Mouse (Mus musculus) hindbrain, embryonic 11.5 days (tissue): ENCODE measurements around the gene Cntnap1. TPM values are rescaled to one million over a fixed set of nuclear protein-coding genes. Genes with fewer than 3 reads are reported as not detected.

Experiments
- ATAC-seq: fragments of 200-750 bp; cut with Nextera tagmentation; 2 replicates; pipeline ENCODE4 v1.8.0; 2017; ENCODE audit warnings: mild to moderate bottlenecking, moderate TSS enrichment, moderate library complexity; ENCODE audit not compliant: low FRiP score
- DNase-seq: peaks from one replicate; pipeline ENCODE4 v3.0.0-alpha.2; 2015; ENCODE audit warnings: low spot score
- H3K27ac ChIP-seq: fragments of 300-500 bp; sonication (generic); 2 replicates; pipeline ENCODE4 v1.5.1; 2014; ENCODE audit warnings: mild to moderate bottlenecking, low read depth, low read length
- H3K27me3 ChIP-seq: fragments of 300-500 bp; sonication (generic); 2 replicates; pipeline ENCODE4 v1.6.1; 2014; ENCODE audit warnings: mild to moderate bottlenecking, low read length, moderate library complexity, mixed read lengths; ENCODE audit not compliant: control insufficient read depth, insufficient read depth
- H3K36me3 ChIP-seq: fragments of 300-500 bp; sonication (generic); 2 replicates; pipeline ENCODE4 v1.6.1; 2014; ENCODE audit warnings: mild to moderate bottlenecking, low read length, moderate library complexity, mixed read lengths; ENCODE audit not compliant: control insufficient read depth, insufficient read depth
- H3K4me1 ChIP-seq: fragments of 300-500 bp; sonication (generic); replicated peaks from 2 replicates; pipeline ENCODE4 v1.6.1; 2014; ENCODE audit warnings: low read length, mixed read lengths; ENCODE audit not compliant: control insufficient read depth, insufficient read depth
- H3K4me2 ChIP-seq: fragments of 300-500 bp; sonication (generic); replicated peaks from 2 replicates; pipeline ENCODE4 v1.6.1; 2014; ENCODE audit warnings: mild to moderate bottlenecking, low read depth, low read length
- H3K4me3 ChIP-seq: fragments of 300-500 bp; sonication (generic); 2 replicates; pipeline ENCODE4 v1.5.1; 2014; ENCODE audit warnings: low read depth, low read length
- H3K9ac ChIP-seq: fragments of 300-500 bp; sonication (generic); 2 replicates; pipeline ENCODE4 v1.6.1; 2014; ENCODE audit warnings: low read depth, low read length
- H3K9me3 ChIP-seq: fragments of 300-500 bp; sonication (generic); 2 replicates; pipeline ENCODE4 v1.6.1; 2016; ENCODE audit warnings: low read length; ENCODE audit not compliant: control insufficient read depth
- WGBS: fragments of 180-500 bp; shearing (Covaris S2); extraction: QIAGEN DNeasy Blood & Tissue Kit; methylation state at CpG from one replicate; pipeline ENCODE4 v1.1.7; 2014; 5-methylcytosine and 5-hydroxymethylcytosine counted together
- polyA plus RNA-seq: library from polyadenylated mRNA; unstranded; fragments of >200 nt; fragmentation: Nextera tagmentation; extraction: Ambion mirVana; gene quantifications from 2 replicates; pipeline ENCODE4 v1.2.1, GENCODE M21; 2014

The Cntnap1 gene
- polyA plus RNA-seq, 1 experiment from 2014 or later, result 0.29 TPM

DNA sequence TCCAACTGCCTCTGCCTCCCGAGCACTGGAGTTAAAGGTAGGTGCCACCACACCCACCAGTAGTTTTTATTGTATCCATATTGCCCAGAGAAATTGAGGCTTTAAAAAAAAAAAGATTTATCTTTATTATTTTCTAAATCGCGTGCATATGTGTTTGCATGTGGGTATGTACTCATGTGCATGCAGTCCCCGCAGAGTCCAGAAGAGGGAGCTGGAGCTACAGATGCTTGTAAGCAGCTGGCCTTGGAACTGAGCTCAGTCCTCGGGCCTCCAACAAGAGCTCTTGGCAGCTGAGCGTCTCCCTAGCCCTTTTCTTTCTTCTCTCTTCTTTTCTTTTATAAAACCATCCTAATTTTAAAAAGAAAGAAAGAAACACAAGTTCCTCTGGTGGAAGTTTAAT lies 38.6 kb upstream of the Cntnap1 start:
- H3K4me2 ChIP-seq, result no peak overlapping the region
- ATAC-seq, result no peak
- no peak overlapping the region for H3K4me3 ChIP-seq
- H3K27me3 ChIP-seq, result no peaks in the 10 kb centered on the region
- DNase-seq, result peak; percentile 48
- H3K36me3 ChIP-seq, result peaks cover under 1% of the 10 kb centered on the region; the same call in 1 of the 2 replicates
- 90% methylated on average over 6 of the region's 6 CpGs for WGBS
- H3K9ac ChIP-seq, result no peak overlapping the region
- H3K9me3 ChIP-seq, result no peaks in the 10 kb centered on the region
- no peak overlapping the region for H3K27ac ChIP-seq
- no peaks in the 10 kb centered on the region for H3K4me1 ChIP-seq

DNA sequence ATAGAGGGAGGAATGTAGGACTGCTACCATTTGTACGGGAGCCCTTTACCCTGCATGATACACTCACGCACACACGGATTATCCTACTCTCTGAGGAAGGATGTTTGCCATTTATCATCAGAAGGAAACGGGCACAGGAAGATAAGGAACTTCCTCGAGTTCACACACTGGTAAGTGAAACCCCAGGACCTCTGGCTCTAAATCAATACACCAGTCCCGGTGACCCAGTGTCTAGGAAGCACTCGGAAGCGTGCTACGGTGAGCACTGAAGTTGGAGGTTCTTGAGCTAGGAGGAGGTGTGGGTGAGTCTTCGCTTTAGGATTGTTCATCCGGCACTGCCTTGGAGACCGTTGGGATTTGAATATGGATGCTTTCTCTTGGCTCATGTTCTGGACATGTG lies 37.3 kb upstream of the Cntnap1 start:
- WGBS, result 81% methylated on average over 12 of the region's 12 CpGs
- Histone ChIP-seq H3K27ac (no peak overlapping the region), H3K4me2 (no peak overlapping the region), H3K27me3 (no peaks in the 10 kb centered on the region), H3K36me3 (no peaks in the 10 kb centered on the region), H3K4me3 (no peak overlapping the region), H3K9ac (no peak overlapping the region), H3K4me1 (no peaks in the 10 kb centered on the region), H3K9me3 (no peaks in the 10 kb centered on the region)
- ATAC-seq, result no peak
- DNase-seq, result no peak

DNA sequence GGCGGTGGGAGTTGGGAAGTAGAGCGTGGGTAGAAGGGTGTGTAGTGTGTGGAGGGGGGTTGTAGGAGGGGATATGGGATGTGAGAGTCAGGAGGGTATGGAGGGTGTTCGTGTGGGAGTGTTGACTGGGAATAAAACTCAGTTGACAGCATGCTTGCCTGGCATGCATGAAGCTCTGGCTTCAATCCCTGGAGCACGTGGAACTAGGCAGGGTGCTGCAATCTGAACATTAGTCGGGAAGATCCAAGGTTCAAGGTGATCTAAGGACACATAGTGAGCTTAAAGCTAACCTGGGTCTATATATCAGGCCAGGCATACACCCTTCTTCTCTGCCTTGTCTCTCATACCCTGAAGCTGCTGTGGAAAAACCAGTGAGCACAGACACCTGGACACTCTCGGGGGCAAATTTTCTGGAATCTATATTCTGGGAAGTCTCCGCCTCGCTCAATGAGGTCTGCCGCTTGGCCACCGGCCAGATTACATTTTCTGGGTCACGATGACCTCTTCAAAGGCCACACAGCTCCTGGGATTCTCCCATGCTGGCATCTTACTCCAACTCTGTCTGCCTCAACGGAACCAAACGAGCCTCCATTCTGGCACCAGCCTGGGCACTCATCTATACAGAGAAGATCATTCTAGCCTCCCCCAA lies 36.0 kb upstream of the Cntnap1 start:
- DNase-seq (no peak), ATAC-seq (no peak)
- H3K4me1 ChIP-seq, result no peaks in the 10 kb centered on the region
- no peaks in the 10 kb centered on the region for H3K36me3 ChIP-seq
- H3K4me3 ChIP-seq, result no peak overlapping the region
- 83% methylated on average over 13 of the region's 13 CpGs for WGBS
- no peak overlapping the region for H3K27ac ChIP-seq
- no peak overlapping the region for H3K9ac ChIP-seq
- no peak overlapping the region for H3K4me2 ChIP-seq
- H3K9me3 ChIP-seq, result no peaks in the 10 kb centered on the region
- no peaks in the 10 kb centered on the region for H3K27me3 ChIP-seq

DNA sequence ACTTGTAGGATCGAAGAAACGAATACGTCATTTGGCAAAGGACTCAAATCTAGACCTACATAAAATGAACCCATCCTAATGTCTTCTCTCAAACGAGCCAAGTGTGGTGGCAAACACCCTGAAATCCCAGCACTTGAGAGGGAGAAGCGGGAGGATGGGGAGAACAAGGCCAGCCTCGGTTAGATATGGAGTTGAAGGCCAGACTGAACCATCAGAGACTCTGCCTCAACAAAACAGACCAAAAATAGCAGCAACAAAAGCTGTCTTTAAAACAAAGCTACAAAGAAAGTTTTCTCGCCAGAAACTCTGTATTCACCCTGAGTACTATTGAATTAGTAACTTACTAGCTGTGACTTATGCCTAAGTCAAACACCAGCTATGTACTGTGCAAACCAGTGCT lies 33.3 kb upstream of the Cntnap1 start:
- DNase-seq (no peak), ATAC-seq (no peak)
- H3K4me1 ChIP-seq, result no peaks in the 10 kb centered on the region
- no peaks in the 10 kb centered on the region for H3K9me3 ChIP-seq
- H3K27me3 ChIP-seq, result no peaks in the 10 kb centered on the region
- H3K4me3 ChIP-seq, result no peak overlapping the region
- 81% methylated on average over 7 of the region's 7 CpGs for WGBS
- no peak overlapping the region for H3K9ac ChIP-seq
- no peak overlapping the region for H3K4me2 ChIP-seq
- H3K36me3 ChIP-seq, result no peaks in the 10 kb centered on the region
- no peak overlapping the region for H3K27ac ChIP-seq

DNA sequence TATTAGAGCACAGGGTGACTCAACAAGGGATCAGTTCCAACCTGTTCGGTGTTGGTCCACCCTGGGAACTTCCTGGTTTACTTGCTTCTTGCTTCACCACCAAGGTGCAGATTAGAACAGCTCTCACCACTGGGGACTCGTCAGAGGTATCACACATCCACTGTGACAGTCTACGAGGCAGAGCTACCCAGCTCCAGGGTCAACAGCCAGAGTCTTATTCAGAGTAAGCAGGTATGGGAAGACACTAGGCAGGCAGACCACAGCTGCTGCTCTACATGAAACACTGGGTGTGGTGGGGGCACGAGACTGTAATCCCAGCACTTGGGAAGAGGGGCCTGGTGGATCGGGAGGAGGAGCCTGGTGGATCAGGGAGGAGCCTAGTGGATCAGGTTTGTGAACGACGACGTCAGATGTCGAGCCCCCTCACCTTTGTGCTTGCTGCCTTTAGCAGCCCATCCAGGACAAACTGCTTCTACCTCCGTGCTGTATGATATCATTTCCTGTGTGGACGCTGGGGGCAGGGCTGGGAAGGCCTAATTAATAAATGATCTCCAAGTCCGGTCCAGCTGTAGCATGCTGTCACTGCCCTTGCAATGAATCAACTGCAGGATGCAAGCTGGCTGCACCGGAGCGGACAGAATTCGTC lies 31.7 kb upstream of the Cntnap1 start:
- H3K27ac ChIP-seq, result peak overlapping the region; percentile 62
- no peaks in the 10 kb centered on the region for H3K9me3 ChIP-seq
- peak; percentile 69 for DNase-seq
- ATAC-seq, result peak; percentile 53
- peak overlapping the region; percentile 28; the same call in 1 of the 2 replicates for H3K9ac ChIP-seq
- H3K27me3 ChIP-seq, result no peaks in the 10 kb centered on the region
- H3K4me2 ChIP-seq, result peak overlapping the region; percentile 21; the same call in 1 of the 2 replicates
- H3K4me3 ChIP-seq, result peak overlapping the region; percentile 16; the same call in 1 of the 2 replicates
- H3K36me3 ChIP-seq, result no peaks in the 10 kb centered on the region
- H3K4me1 ChIP-seq, result 0 out of 2 replicates have a peak, but pooled peaks cover 3% of the 10 kb centered on the region
- WGBS, result 24% methylated on average over 15 of the region's 15 CpGs

DNA sequence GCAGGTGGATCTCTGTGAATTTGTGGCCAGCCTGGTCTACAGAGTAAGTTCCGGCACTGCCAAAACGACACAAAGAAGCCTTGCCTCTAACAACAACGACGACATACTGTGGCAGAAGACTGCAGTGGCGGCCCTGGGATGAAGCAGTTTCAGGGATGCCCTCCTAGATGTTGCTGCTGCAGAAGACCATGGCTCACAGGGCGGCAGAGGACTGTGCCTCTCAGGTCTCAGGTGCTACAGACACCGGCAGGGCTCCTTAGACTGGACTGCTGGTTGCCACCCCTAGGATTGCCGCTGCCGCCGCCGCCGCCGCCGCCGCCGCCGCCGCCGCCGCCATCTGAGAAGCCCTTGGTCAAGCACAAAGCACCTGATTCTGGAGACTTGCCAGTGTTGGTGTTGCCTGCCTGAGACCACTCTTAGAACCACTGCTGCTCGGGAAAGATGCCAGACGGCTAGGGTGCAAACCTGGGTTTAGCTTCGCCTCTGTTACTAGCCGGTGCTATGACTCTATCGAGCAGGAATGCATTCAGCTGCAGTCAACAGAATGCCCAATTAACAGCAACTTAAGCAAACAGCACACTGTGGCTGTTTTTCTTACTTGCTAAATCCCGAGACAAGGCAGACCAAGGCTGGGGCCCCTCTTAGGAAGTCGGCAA lies 30.0 kb upstream of the Cntnap1 start:
- H3K9ac ChIP-seq, result peak overlapping the region; percentile 3; the same call in 1 of the 2 replicates
- 50% methylated on average over 27 of the region's 27 CpGs for WGBS

DNA sequence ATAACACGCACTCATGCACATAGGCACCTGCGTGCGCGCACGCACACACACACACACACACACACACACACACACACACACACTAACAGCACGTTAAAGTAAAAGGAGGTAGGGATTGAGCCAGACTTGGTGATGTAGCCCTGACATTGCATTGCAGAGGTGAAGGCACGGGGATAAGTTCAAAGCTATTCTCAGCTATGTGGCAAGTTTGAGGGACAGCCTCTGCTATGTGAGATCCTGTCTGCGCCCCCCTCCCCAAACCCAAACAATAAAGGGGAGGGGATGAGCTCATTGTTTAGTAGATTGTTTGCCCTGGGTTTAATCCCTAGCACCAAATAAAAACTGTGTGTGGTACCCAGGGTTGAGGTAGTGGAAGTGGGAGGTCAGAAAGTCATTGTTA lies 29.2 kb upstream of the Cntnap1 start:
- Histone ChIP-seq H3K4me2 (no peak overlapping the region), H3K9ac (no peak overlapping the region), H3K36me3 (no peaks in the 10 kb centered on the region), H3K27me3 (no peaks in the 10 kb centered on the region), H3K4me1 (0 out of 2 replicates have a peak, but pooled peaks cover 3% of the 10 kb centered on the region), H3K4me3 (no peak overlapping the region), H3K9me3 (no peaks in the 10 kb centered on the region), H3K27ac (no peak overlapping the region)
- 84% methylated on average over 8 of the region's 8 CpGs for WGBS
- no peak for DNase-seq
- ATAC-seq, result no peak

More for the DNA sequence above, 30.0 kb upstream of the Cntnap1 start:
- Histone ChIP-seq H3K27me3 (no peaks in the 10 kb centered on the region), H3K27ac (no peak overlapping the region), H3K4me1 (0 out of 2 replicates have a peak, but pooled peaks cover 3% of the 10 kb centered on the region), H3K36me3 (no peaks in the 10 kb centered on the region), H3K4me2 (peak overlapping the region; percentile 22), H3K4me3 (0 out of 2 replicates have a peak overlapping the region, but pooled peaks have one; percentile 6), H3K9me3 (no peaks in the 10 kb centered on the region)
- ATAC-seq (no peak), DNase-seq (peak; percentile 29)

DNA sequence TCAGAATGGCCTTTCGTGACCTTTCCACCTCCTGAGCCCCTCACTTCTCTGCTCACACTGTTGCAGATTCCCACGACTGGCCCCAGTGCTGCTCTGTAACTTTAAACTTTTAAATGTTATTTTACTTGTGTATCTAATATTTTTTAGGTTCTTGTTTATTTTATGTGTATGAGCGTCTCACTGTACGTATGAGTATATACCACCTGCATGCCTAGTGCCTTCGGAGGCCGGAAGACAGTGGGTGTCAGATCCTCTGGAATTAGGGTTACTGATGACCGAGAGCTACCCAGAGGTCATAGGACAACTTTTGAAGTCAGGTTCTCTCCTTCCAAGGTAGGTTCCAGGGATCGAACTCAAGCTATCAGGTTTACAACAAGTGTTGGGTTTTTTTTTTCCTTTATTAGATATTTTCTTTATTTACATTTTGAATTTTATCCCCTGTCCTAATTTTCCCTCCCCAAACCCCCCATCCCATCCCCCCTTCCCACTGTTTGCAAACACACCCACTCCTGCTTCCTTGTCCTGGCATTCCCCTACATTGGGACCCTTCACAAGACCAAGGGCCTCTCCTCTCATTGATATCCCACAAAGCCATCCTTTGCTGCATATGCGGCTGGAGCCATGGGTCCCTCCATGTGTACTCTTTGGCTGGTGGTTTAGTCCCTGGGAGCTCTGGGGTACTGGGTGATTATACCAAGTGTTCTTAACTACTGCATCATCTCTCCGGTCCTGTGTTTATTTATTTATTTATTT lies 27.9 kb upstream of the Cntnap1 start:
- H3K27ac ChIP-seq, result no peak overlapping the region
- H3K4me1 ChIP-seq, result 0 out of 2 replicates have a peak, but pooled peaks cover 3% of the 10 kb centered on the region
- no peak overlapping the region for H3K4me3 ChIP-seq
- no peaks in the 10 kb centered on the region for H3K9me3 ChIP-seq
- H3K27me3 ChIP-seq, result no peaks in the 10 kb centered on the region
- ATAC-seq, result no peak
- no peaks in the 10 kb centered on the region for H3K36me3 ChIP-seq
- no peak overlapping the region for H3K4me2 ChIP-seq
- H3K9ac ChIP-seq, result no peak overlapping the region
- 84% methylated on average over 10 of the region's 10 CpGs for WGBS
- DNase-seq, result no peak
